Mouse (Mus musculus) testis, postnatal 14 days (tissue): ENCODE measurements around the gene Tspyl4.
"Not testable (repeated sequence)": the region's sequence is repeated elsewhere in the genome, so short reads cannot be mapped to it uniquely, and the experiment has no call there.

Experiments
- DNase-seq: peaks from one replicate; pipeline ENCODE4 v3.0.0; 2021; ENCODE audit warnings: low spot score

Gene Tspyl4

GRCm38 (mm10) chr10:34297299-34297979 is at the start of gene Tspyl4:
Gene Tspyl4 (plus strand): TSS chr10:34297442.
- peak; percentile 89 for DNase-seq

GRCm38 (mm10) chr10:34247757-34248156 is 49.5 kb upstream of the Tspyl4 start:
- DNase-seq = no peak

GRCm38 (mm10) chr10:34249594-34249993 is 47.6 kb upstream of the Tspyl4 start:
- no peak for DNase-seq

GRCm38 (mm10) chr10:34252833-34253232 is 44.4 kb upstream of the Tspyl4 start:
- DNase-seq = not testable (repeated sequence)

GRCm38 (mm10) chr10:34265106-34265505 is 32.1 kb upstream of the Tspyl4 start:
- no peak for DNase-seq

- DNase-seq = no peak
Measured at GRCm38 (mm10) chr10:34267312-34268070, 29.8 kb upstream of the Tspyl4 start.

GRCm38 (mm10) chr10:34271681-34272080 is 25.6 kb upstream of the Tspyl4 start:
- DNase-seq = peak; percentile 17

- DNase-seq = no peak
Measured at GRCm38 (mm10) chr10:34280591-34281175, 16.6 kb upstream of the Tspyl4 start.

GRCm38 (mm10) chr10:34281211-34281961 is 15.9 kb upstream of the Tspyl4 start:
- DNase-seq = no peak

- peak; percentile 96 for DNase-seq
Measured at GRCm38 (mm10) chr10:34281962-34282388, 15.3 kb upstream of the Tspyl4 start, which contains the start of gene Tspyl1. Gene Tspyl1 (plus strand): TSS chr10:34282190.

- DNase-seq = peak; percentile 65
Measured at GRCm38 (mm10) chr10:34282420-34283238, 14.6 kb upstream of the Tspyl4 start.

- DNase-seq = no peak
Measured at GRCm38 (mm10) chr10:34296911-34297298, 337 bp upstream of the Tspyl4 start.

- no peak for DNase-seq
Measured at GRCm38 (mm10) chr10:34297980-34298753, 925 bp downstream of the Tspyl4 start.

GRCm38 (mm10) chr10:34300368-34300767 is 3.1 kb downstream of the Tspyl4 start:
- no peak for DNase-seq

GRCm38 (mm10) chr10:34307070-34307469 is 9.8 kb downstream of the Tspyl4 start:
- DNase-seq = no peak

GRCm38 (mm10) chr10:34309915-34310685 is 12.9 kb downstream of the Tspyl4 start:
- no peak for DNase-seq

- no peak for DNase-seq
Measured at GRCm38 (mm10) chr10:34312536-34312935, 15.3 kb downstream of the Tspyl4 start.

- DNase-seq = no peak
Measured at GRCm38 (mm10) chr10:34316571-34317216, 19.5 kb downstream of the Tspyl4 start.

- DNase-seq = no peak
Measured at GRCm38 (mm10) chr10:34317217-34317606, 20.0 kb downstream of the Tspyl4 start.
